Mouse (Mus musculus): ENCODE data around the gene Pramel5.
"Not testable (repeated sequence)": the region's sequence is repeated elsewhere in the genome, so short reads cannot be mapped to it uniquely, and the experiment has no call there.

Gene Pramel5

GRCm38 (mm10) chr4:144280388-144280787 is at the start of gene Pramel5:
Gene Pramel5 (minus strand): TSS chr4:144280488.
- DNase-seq = not testable (repeated sequence)

GRCm38 (mm10) chr4:144329949-144330348 is 49.7 kb upstream of the Pramel5 start, which contains the start of gene Gm13128:
Gene Gm13128 (plus strand): TSS chr4:144330249.
- DNase-seq = not testable (repeated sequence)

GRCm38 (mm10) chr4:144312666-144313460 is 32.6 kb upstream of the Pramel5 start:
- not testable (repeated sequence) for DNase-seq

- not testable (repeated sequence) for DNase-seq
These were observed 19.1 kb upstream of the Pramel5 start for GRCm38 (mm10) chr4:144299414-144299813.

- not testable (repeated sequence) for DNase-seq
These were observed 25.5 kb downstream of the Pramel5 start for GRCm38 (mm10) chr4:144254768-144255167.
